Mouse (Mus musculus) midbrain, embryonic 12.5 days (tissue): ENCODE measurements at regions not wholly inside any gene's neighbourhood (a gene's known extent, or its start where the extent isn't known, plus 50 kb on each side); places are given as distances from the start of the nearest gene placed in this dataset.

ENCODE experiments used
- ATAC-seq: fragments of 200-750 bp; cut with Nextera tagmentation; 2 replicates; pipeline ENCODE4 v1.8.0; 2017; ENCODE audit warnings: low read depth, moderate TSS enrichment, moderate library complexity; ENCODE audit not compliant: low FRiP score
- H3K27ac ChIP-seq: fragments of 300-500 bp; sonication (generic); replicated peaks from 2 replicates; pipeline ENCODE4 v1.5.1; 2016; ENCODE audit warnings: mild to moderate bottlenecking
- H3K27me3 ChIP-seq: fragments of 300-500 bp; sonication (generic); 2 replicates; pipeline ENCODE4 v1.6.1; 2016; ENCODE audit warnings: mild to moderate bottlenecking
- H3K36me3 ChIP-seq: fragments of 300-500 bp; sonication (generic); 2 replicates; pipeline ENCODE4 v1.6.1; 2016
- H3K4me1 ChIP-seq: fragments of 300-500 bp; sonication (generic); 2 replicates; pipeline ENCODE4 v1.6.1; 2016
- H3K4me2 ChIP-seq: fragments of 300-500 bp; sonication (generic); replicated peaks from 2 replicates; pipeline ENCODE4 v1.6.1; 2016; ENCODE audit warnings: mild to moderate bottlenecking, moderate library complexity
- H3K4me3 ChIP-seq: fragments of 300-500 bp; sonication (generic); 2 replicates; pipeline ENCODE4 v1.5.1; 2016; ENCODE audit warnings: mild to moderate bottlenecking
- H3K9ac ChIP-seq: fragments of 300-500 bp; sonication (generic); replicated peaks from 2 replicates; pipeline ENCODE4 v1.6.1; 2016; ENCODE audit warnings: mild to moderate bottlenecking, moderate library complexity
- H3K9me3 ChIP-seq: fragments of 300-500 bp; sonication (generic); 2 replicates; pipeline ENCODE4 v1.6.1; 2016; ENCODE audit warnings: mild to moderate bottlenecking
- WGBS: fragments of 180-500 bp; shearing (Covaris S2); methylation state at CpG from one replicate; pipeline ENCODE4 v1.1.7; 2016; 5-methylcytosine and 5-hydroxymethylcytosine counted together

DNA sequence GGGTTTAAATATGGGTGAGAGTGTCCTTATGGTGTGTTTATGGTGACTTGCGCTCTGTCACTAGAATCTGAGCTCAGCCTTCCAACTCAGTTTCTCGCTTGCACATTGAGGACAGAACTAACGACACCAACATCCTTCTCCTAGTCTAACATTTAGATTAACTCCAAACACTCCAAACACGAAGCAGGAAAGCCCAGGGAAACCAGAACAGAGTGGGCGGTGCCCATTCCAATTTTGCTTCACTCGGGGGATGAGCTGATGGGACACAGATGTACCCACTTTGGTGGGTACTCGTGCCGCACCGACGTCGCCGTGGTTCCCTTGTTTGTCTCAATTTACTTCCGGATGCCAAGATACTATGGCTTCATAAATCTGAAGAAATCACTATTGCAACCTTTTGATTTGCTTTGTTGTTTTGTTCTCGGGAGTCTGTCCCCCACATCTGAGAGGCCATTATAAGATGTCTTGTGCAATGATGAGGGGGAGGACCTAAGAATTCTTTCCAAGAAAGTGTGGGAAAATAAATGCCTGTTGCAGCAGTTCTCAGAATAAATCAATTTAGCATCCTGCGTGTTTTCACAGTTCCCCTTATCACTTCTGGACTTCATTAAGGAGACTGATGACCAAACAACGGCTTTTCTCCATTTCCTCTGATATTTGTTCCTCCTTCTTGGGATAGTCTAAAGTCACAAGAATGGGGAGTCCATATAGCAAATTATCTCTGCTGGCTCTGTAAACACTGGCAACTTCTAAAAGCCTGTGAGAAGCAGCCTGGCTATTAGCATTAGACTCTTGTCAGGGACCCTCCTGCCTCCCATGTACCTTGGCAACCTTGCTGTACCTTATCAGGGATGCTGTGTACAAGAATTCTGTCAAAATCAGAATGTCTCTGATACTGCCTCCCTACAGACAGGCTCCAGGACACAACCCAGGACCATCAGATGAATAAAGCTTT is 96.2 kb upstream of the Klf9 start:
- H3K9me3 ChIP-seq = no peaks in the 10 kb centered on the region
- H3K36me3 ChIP-seq = no peaks in the 10 kb centered on the region
- H3K27ac ChIP-seq = no peak overlapping the region
- H3K4me3 ChIP-seq = no peak overlapping the region
- H3K4me2 ChIP-seq = no peak overlapping the region
- no peak overlapping the region for H3K9ac ChIP-seq
- ATAC-seq = no peak
- H3K27me3 ChIP-seq = no peaks in the 10 kb centered on the region
- no peaks in the 10 kb centered on the region for H3K4me1 ChIP-seq
- WGBS = 90% methylated on average over 16 of the region's 16 CpGs

DNA sequence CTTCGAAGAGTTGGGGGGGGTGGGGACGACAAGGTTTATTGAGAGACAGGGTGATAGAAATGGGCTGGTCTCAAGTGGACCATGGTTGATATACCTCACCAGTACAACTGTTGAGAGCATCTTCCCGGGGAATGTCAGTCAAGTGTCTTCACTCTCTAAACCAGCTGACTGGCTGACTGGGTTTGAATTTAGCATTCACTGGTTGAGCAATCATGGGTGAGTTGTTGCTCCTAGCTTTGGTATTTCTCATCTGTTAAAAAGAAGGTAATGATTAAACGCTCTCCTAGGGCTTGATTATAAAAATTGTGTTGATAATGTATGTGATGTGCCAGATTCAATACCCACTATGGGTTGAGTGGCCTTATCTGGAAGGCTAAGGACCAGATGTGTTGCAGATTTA is 89.6 kb upstream of the Klf9 start:
- no peaks in the 10 kb centered on the region for H3K4me1 ChIP-seq
- no peaks in the 10 kb centered on the region for H3K9me3 ChIP-seq
- peaks cover 6% of the 10 kb centered on the region; the same call in 1 of the 2 replicates for H3K27me3 ChIP-seq
- H3K9ac ChIP-seq = no peak overlapping the region
- H3K4me3 ChIP-seq = no peak overlapping the region
- ATAC-seq = no peak
- no peak overlapping the region for H3K4me2 ChIP-seq
- no peaks in the 10 kb centered on the region for H3K36me3 ChIP-seq
- 94% methylated on average over 4 of the region's 4 CpGs for WGBS
- no peak overlapping the region for H3K27ac ChIP-seq

DNA sequence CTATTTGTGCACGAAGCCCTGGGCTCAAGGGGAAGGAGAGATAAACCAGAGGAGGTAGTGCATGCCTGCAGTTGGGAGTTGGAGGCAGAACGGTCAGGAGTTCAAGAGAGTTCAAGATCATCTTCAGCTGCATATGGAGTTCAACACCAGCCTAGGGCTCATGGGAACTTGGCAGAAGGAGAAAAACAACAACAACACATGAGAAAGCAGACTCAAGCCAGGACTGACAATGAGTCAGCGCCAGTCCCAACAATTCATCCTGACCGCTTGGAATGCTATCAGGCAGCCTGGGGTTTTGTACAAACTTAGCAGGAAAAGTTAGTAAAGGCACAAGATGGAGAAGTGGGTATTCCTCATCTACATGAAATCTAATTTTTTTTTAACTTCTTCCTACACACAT is 86.6 kb upstream of the Klf9 start:
- peaks cover 12% of the 10 kb centered on the region; the same call in 1 of the 2 replicates for H3K27me3 ChIP-seq
- WGBS = 76% methylated on average over 4 of the region's 4 CpGs
- no peak overlapping the region for H3K9ac ChIP-seq
- H3K4me2 ChIP-seq = no peak overlapping the region
- ATAC-seq = no peak
- no peaks in the 10 kb centered on the region for H3K36me3 ChIP-seq
- H3K27ac ChIP-seq = no peak overlapping the region
- peaks cover 18% of the 10 kb centered on the region for H3K4me1 ChIP-seq
- no peak overlapping the region for H3K4me3 ChIP-seq
- H3K9me3 ChIP-seq = no peaks in the 10 kb centered on the region

DNA sequence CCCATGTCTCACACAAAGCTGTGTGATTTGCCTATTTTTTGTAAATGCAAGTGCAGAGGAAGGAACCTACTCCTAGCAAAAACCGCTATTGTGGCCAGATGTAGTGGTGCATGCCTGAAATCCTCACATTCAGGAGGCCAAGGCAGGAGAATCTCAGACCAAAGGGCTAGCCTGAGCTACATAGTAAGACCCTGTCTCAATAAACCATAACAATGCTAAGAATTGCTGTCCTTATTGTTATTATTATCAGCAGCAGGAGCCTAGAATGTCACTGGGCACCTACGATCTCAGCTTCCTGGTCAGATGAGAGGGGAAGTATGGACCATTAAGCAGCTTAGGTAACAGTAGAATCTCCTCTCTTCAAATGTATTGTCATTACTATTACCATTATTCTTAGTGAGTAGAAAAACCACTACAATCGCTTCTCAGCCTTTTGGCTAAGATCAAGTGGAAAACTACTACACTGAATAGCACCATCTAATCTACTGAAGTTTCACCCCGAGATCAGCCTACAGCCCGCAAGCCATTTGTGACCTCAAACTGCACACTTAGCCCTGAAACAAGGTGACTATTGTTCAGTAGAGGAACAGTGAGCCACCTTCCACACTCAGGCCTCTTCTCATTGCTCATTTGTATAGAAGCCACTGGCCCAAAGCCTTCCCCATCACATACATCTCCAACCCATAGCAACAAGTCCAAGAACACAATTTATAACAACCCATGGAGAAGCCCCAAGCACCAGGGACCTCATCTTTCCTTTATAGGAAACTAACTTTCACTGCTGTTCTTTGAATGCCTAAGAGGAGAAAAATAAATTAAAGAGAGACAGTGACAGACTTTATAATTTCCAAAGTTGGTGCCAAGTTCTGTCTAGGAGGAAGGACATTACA is 84.9 kb upstream of the Klf9 start:
- H3K9me3 ChIP-seq = no peaks in the 10 kb centered on the region
- ATAC-seq = no peak
- 80% methylated on average over 5 of the region's 5 CpGs for WGBS
- no peak overlapping the region for H3K27ac ChIP-seq
- peaks cover 12% of the 10 kb centered on the region; the same call in 1 of the 2 replicates for H3K27me3 ChIP-seq
- no peak overlapping the region for H3K9ac ChIP-seq
- peak overlapping the region; percentile 74 for H3K4me2 ChIP-seq
- H3K36me3 ChIP-seq = no peaks in the 10 kb centered on the region
- peaks cover 18% of the 10 kb centered on the region for H3K4me1 ChIP-seq
- H3K4me3 ChIP-seq = no peak overlapping the region

DNA sequence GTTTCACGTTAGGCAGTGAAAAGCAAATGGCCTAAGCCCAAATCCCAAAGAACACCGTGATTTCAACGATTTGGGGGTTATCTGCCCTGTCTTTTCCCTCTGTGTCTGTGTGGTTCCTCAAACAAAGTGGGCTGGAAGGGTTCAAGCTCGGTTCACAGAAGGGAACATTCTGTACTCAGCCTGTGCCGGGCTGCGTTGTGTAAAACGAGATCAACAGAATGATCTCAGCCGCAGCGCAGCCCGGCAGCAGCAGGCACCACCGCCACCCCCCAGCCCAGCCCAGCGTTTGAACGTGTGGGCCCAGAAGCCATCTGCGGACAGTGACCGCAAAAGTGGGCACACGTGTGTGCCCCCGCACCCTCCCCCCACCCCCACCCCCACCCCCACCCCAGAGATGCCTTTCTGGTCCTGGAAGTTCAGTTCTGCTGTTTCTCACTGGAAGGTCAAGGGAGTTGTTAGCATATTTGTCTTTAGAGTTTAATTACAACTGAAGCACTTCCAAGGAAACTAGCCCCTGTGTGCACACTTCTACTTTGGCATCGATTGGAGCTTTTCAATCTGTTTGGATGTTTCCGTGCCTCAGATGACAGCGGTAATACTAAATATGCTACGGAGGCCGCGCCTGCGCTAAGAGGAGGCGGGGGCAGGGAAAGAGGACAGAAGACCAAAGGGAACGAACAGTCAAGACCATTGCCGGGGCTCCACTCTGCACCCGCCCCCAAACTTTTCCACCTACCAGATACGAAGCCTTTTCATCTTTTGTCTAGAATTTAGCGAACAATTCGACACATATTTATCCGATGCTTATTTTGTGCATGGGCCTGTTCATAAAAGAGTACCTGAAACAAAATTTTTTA is 83.9 kb upstream of the Klf9 start:
- peak; percentile 89 for ATAC-seq
- H3K4me3 ChIP-seq = peak overlapping the region; percentile 42
- no peaks in the 10 kb centered on the region for H3K36me3 ChIP-seq
- peak overlapping the region; percentile 74 for H3K4me2 ChIP-seq
- H3K9ac ChIP-seq = peak overlapping the region; percentile 55
- peaks cover 12% of the 10 kb centered on the region; the same call in 1 of the 2 replicates for H3K27me3 ChIP-seq
- no peaks in the 10 kb centered on the region for H3K9me3 ChIP-seq
- WGBS = 1% methylated on average over 32 of the region's 32 CpGs
- no peak overlapping the region for H3K27ac ChIP-seq
- peaks cover 18% of the 10 kb centered on the region for H3K4me1 ChIP-seq

DNA sequence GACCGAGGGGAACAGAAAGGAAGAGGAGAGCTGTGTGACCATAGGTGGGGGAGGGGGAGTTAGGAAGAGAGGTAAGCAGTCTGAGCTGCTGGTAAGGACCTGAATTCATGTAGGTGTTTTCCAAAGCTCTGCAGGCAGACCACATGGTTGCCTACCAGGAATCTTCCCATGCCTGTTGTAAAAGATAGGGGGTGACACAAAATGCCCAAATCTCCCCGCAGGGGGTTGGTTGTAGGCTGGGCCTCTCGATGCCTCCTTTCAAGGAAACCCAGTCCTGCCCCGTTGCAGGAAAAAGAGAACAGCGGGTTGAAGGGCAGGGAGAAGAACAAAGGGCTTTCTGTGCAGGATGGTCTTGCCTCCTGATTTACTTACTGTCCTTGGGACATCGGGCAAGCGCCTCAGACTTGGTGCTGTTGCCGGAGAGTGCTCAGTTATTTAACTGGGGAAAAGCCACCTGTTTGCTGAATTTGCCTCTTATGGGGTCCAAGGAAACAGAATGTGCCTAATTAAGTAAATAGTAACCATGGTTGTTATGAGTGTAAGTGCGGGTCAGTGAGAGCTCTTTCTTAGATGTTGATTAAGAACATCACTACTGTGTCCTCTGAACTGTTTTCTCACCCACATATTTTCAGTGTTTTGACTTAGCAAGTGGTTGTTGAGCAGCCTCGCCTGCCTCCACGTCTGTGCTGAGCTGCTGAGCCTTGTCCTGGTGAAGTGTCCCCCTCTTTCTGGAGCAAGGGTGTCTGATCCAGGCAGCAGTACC is 83.1 kb upstream of the Klf9 start:
- peak overlapping the region; percentile 74 for H3K4me2 ChIP-seq
- H3K9me3 ChIP-seq = no peaks in the 10 kb centered on the region
- peaks cover 18% of the 10 kb centered on the region for H3K4me1 ChIP-seq
- H3K9ac ChIP-seq = peak overlapping the region; percentile 55
- H3K27me3 ChIP-seq = peaks cover 12% of the 10 kb centered on the region; the same call in 1 of the 2 replicates
- WGBS = 20% methylated on average over 11 of the region's 11 CpGs
- no peak overlapping the region for H3K27ac ChIP-seq
- peak; percentile 63 for ATAC-seq
- H3K36me3 ChIP-seq = no peaks in the 10 kb centered on the region
- peak overlapping the region; percentile 42 for H3K4me3 ChIP-seq

DNA sequence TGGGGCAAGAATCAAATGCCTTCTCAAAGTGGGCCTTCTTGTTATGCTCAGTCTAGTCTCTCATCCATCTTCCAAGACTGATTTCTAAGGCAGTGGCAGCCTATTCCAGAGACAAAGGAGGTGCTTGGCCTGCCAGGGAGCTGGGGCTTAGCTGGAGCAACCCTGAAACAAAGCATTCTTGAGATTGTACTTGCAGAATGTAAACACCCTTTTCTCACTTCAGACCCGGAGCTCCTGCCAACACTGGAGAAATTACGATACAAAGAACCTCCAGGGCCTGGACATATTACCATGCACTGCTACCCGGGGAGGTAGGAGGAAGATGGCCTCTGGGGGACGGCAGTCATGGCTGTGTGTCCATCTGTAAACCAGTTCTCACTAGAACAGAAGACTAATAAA is 82.5 kb upstream of the Klf9 start:
- Histone ChIP-seq H3K9ac (no peak overlapping the region), H3K27ac (no peak overlapping the region), H3K9me3 (no peaks in the 10 kb centered on the region), H3K36me3 (no peaks in the 10 kb centered on the region), H3K4me2 (no peak overlapping the region), H3K27me3 (peaks cover 12% of the 10 kb centered on the region; the same call in 1 of the 2 replicates), H3K4me3 (no peak overlapping the region), H3K4me1 (peaks cover 18% of the 10 kb centered on the region)
- WGBS = 43% methylated on average over 4 of the region's 4 CpGs
- ATAC-seq = no peak

DNA sequence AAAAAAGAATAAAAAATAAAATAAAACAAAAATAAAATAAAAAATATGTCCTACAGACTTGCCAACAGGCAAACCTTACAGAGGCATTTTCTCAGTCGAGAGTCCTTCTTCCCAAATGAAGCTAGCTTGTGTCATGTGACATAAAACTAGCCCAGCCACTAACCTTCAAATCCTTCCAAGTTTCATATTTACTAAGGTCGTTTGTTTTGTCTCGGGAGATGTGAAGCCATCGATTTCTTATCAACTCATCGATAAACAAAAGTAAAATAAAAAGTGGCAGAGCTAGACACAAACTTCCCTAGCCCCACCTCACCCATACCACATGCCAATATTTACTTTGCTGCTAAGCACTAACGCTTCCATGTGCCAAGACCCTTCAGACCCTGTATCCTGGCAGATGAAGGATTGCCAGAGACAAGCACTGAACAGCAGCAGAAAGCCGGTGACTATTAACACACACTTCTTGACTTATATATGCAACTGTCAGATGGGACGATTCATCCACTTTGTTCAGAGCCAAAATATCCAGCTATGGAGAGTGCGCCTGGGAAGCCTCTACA is 79.9 kb upstream of the Klf9 start:
- Histone ChIP-seq H3K4me3 (no peak overlapping the region), H3K36me3 (no peaks in the 10 kb centered on the region), H3K9ac (no peak overlapping the region), H3K27ac (no peak overlapping the region), H3K27me3 (peaks cover 6% of the 10 kb centered on the region; the same call in 1 of the 2 replicates), H3K4me1 (peaks cover 18% of the 10 kb centered on the region), H3K4me2 (no peak overlapping the region), H3K9me3 (no peaks in the 10 kb centered on the region)
- 88% methylated on average over 9 of the region's 9 CpGs for WGBS
- no peak for ATAC-seq

DNA sequence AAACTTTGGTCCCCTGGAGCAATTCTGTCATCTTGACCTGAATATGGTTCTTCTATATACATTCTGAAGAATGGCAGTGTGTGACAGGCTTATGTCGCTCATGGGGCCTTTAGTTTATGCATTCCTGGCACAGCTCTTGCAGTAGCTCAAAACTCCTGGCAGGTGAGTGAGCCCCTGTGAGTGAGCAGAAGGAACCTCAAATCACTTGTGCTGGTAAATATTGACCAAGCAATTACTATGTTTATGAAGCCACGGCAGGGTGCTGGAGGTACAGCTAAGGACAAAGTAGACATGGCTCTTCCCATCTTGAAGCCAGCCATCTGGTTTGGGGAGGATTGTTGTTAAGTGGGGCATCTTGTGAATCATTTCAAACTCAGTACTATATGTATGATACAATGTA is 79.1 kb upstream of the Klf9 start:
- Histone ChIP-seq H3K27ac (no peak overlapping the region), H3K4me3 (no peak overlapping the region), H3K9ac (no peak overlapping the region), H3K27me3 (peaks cover 6% of the 10 kb centered on the region; the same call in 1 of the 2 replicates), H3K36me3 (no peaks in the 10 kb centered on the region), H3K4me1 (peaks cover 15% of the 10 kb centered on the region), H3K9me3 (no peaks in the 10 kb centered on the region), H3K4me2 (no peak overlapping the region)
- 83% methylated on average over 2 of the region's 2 CpGs for WGBS
- no peak for ATAC-seq

DNA sequence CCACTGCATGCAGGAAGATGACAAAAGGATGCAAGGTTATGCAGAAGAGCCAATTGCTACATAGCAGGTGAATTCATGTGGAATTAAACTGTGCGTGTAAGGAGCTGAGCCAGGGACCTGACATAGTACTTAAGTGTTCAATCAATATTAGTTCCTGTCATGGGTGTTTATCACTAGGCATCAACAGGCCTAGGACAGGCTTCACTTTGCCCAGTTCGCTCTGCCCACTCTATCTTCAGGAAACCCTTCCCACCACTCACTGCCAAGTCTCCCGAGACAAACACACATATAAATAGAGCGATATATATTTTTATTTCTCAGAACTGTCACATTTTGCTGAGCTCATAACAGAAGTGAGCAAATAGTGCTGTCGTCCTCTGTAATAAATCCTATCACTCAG is 78.2 kb upstream of the Klf9 start:
- Histone ChIP-seq H3K4me1 (peaks cover 8% of the 10 kb centered on the region), H3K9me3 (no peaks in the 10 kb centered on the region), H3K9ac (no peak overlapping the region), H3K36me3 (no peaks in the 10 kb centered on the region), H3K27me3 (peaks cover 6% of the 10 kb centered on the region; the same call in 1 of the 2 replicates), H3K27ac (no peak overlapping the region), H3K4me2 (no peak overlapping the region), H3K4me3 (no peak overlapping the region)
- 91% methylated on average over 5 of the region's 5 CpGs for WGBS
- ATAC-seq = no peak
